Mouse (Mus musculus): ENCODE measurements around the gene Nthl1. TPM values are rescaled to one million over a fixed set of nuclear protein-coding genes. Genes with fewer than 3 reads are reported as not detected.

Gene Nthl1
- 6.2 TPM for polyA plus RNA-seq (2017; shearing (Covaris generic))

DNA sequence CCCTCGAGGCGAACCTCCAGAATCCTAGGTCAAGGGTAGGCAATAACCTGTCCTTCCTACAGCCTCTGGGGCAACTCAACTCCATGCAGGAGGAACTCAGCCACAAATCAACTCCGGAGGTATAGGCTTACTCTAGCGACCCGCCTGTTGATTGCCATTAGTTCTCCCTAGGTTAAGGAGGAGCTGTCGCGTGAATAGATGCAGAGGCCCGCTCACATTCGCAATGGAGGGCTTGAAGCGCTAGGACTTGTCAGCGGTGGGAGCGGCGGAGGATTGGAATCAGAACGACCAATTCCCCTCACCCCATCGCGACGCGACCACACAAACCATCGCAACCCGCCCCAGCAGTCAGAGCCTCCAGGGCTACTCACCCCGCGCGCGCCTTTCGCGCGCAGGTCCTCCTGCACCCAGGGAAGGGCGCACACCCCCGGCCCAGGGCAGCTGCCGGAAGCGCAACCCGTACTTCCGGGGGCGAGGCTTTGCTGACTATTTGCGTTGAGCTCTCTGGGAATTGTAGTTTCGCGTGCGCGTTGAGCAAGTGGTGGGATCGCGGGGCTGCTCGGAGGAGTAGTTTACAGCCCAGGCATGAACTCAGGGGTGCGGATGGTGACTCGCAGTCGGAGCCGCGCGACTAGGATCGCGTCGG, at the start of gene Nthl1, which contains the start of gene Tsc2:
Gene Nthl1 (plus strand): TSS at position 514 of the 646 bp plus-strand sequence.
Gene Tsc2 (minus strand): TSS at position 464 of the 646 bp plus-strand sequence.

DNA sequence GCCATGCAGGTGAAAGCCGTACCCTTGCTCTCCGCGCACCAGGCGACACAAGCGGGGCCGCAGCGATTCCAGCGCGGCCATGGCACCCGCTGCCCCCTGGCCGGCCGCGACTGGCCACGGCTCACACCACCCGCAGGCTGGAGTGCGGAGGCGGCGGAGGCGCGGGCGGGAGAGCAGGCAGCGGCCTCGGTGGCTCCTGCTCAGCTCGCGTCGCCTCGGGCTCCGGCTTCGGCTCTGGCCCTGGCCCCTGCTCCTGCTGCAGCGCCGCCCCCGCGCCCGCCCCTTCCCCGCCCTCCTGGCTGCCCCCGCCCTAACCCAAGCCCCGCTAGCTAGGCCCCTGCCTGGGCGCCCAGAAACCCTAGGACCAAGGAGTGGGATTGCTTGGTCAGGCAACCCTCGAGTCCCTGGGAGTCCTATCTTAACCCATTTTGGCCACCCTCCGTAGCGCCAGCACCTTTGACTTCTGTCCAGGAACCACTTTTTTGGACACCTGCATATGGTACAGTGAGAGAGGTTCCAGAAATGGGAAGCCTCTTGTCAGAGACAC, 17.7 kb downstream of the Nthl1 start, which contains the start of gene Slc9a3r2:
Gene Slc9a3r2 (minus strand): TSS at position 258 of the 547 bp plus-strand sequence.

DNA sequence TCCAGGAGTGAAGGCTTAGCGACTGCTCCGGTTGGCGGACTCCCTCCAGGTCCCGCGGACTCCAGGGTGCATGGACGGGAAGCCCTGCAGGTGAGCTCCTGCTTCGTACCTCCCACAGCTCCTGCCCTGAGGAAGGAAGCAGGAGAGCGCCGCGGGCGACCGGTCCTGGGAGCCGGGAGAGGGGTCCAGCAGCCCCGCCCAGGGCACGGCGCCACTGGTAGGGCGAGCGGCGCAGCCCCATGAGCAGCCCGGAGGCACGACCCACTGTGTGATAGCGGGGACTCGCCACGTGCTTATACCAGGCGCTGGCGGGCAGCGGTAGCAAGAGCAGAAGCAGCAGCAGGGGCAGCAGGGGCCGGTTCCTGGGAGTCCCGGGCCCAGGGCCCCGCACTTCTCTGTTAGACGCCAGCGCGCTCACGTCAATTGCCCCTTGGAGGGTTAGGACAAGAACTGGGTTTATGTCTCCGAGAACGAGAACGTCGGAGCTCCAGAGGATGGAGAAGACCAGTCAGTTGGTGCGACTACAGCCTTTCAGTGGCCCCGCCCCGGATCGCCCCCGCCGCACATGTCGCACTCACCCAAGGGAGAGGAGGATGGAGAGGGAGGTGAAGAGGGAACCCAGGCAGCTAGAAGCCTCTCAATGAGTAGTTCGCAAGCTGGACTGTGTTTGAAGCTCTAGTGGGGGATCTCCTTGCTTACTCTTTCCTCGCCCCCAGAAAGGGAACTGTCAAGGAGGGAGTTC, 25.7 kb downstream of the Nthl1 start, which contains the start of gene Npw:
Gene Npw (minus strand): TSS at position 441 of the 742 bp plus-strand sequence.

DNA sequence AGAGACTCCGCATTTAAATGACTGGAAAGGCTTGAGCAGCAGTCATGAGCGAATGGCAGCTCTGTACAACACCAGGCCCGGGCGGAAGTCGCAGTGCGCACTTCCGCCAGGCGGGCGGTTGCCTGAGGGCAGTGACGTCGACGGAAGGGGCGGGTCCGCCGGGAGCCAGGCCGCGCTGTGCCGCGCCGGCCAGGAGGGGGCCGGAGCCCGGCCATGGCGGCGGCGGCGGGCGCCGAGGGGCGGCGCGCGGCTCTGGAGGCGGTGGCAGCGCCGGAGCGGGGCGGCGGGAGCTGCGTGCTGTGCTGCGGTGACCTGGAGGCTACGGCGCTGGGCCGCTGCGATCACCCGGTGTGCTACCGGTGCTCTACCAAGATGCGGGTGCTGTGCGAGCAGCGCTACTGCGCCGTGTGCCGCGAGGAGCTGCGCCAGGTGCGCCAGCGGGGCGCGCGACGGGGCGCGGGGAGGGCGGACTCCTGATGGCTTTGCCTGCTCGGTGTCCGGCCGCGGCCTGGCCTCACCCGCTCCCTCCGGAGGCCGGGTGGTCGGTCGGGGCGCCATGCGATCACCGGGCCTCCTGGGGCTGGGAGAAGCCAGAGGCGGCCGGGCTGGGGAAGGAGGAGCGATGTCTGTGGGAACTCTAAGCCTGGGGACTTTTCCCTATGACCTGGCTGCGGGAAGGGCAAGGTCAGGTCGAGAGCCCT, 37.2 kb downstream of the Nthl1 start, which contains the start of gene Zfp598:
Gene Zfp598 (plus strand): TSS at position 143 of the 701 bp plus-strand sequence.

Other genes starting within 250 kb of the Nthl1 start
- 205 TPM for gene Rnps1, start 218.1 kb upstream of the Nthl1 start, polyA plus RNA-seq (2017; shearing (Covaris generic))
- 78.7 TPM for gene Eci1, start 206.0 kb upstream of the Nthl1 start, polyA plus RNA-seq (2017; shearing (Covaris generic))
- 4.9 TPM for gene Dnase1l2, start 189.6 kb upstream of the Nthl1 start, polyA plus RNA-seq (2017; shearing (Covaris generic))
- gene E4f1, start 162.4 kb upstream of the Nthl1 start, polyA plus RNA-seq (2017; shearing (Covaris generic)): 58.6 TPM
- gene Pgp, start 162.3 kb upstream of the Nthl1 start, polyA plus RNA-seq (2017; shearing (Covaris generic)): 2.4 TPM
- gene Bricd5, start 158.8 kb upstream of the Nthl1 start, polyA plus RNA-seq (2017; shearing (Covaris generic)): not detected
- gene Mlst8, start 153.6 kb upstream of the Nthl1 start, polyA plus RNA-seq (2017; shearing (Covaris generic)): 30.8 TPM
- 0.15 TPM for gene Caskin1, start 144.1 kb upstream of the Nthl1 start, polyA plus RNA-seq (2017; shearing (Covaris generic))
- 110 TPM for gene Traf7, start 104.7 kb upstream of the Nthl1 start, polyA plus RNA-seq (2017; shearing (Covaris generic))
- gene Rab26, start 98.5 kb upstream of the Nthl1 start, polyA plus RNA-seq (2017; shearing (Covaris generic)): 5.0 TPM
- 18.9 TPM for gene Pkd1, start 82.8 kb upstream of the Nthl1 start, polyA plus RNA-seq (2017; shearing (Covaris generic))
- 52.7 TPM for gene Tsc2, start 50 bp upstream of the Nthl1 start, polyA plus RNA-seq (2017; shearing (Covaris generic))
- gene Slc9a3r2, start 17.6 kb downstream of the Nthl1 start, polyA plus RNA-seq (2017; shearing (Covaris generic)): not detected
- not detected for gene Npw, start 25.8 kb downstream of the Nthl1 start, polyA plus RNA-seq (2017; shearing (Covaris generic))
- 2.3 TPM for gene Zfp598, start 37.0 kb downstream of the Nthl1 start, polyA plus RNA-seq (2017; shearing (Covaris generic))
- gene Syngr3, start 57.3 kb downstream of the Nthl1 start, polyA plus RNA-seq (2017; shearing (Covaris generic)): 0.40 TPM
- gene Gfer, start 63.5 kb downstream of the Nthl1 start, polyA plus RNA-seq (2017; shearing (Covaris generic)): 7.7 TPM
- 1.7 TPM for gene Noxo1, start 63.6 kb downstream of the Nthl1 start, polyA plus RNA-seq (2017; shearing (Covaris generic))
- 71.9 TPM for gene Tbl3, start 75.0 kb downstream of the Nthl1 start, polyA plus RNA-seq (2017; shearing (Covaris generic))
- gene Rnf151, start 85.4 kb downstream of the Nthl1 start, polyA plus RNA-seq (2017; shearing (Covaris generic)): not detected
- 660 TPM for gene Rps2, start 85.4 kb downstream of the Nthl1 start, polyA plus RNA-seq (2017; shearing (Covaris generic))
- gene Ndufb10, start 91.8 kb downstream of the Nthl1 start, polyA plus RNA-seq (2017; shearing (Covaris generic)): 257 TPM
- not detected for gene Rpl3l, start 95.1 kb downstream of the Nthl1 start, polyA plus RNA-seq (2017; shearing (Covaris generic))
- 20.9 TPM for gene Msrb1, start 104.0 kb downstream of the Nthl1 start, polyA plus RNA-seq (2017; shearing (Covaris generic))
- not detected for gene Hs3st6, start 120.3 kb downstream of the Nthl1 start, polyA plus RNA-seq (2017; shearing (Covaris generic))
- not detected for gene Meiob, start 171.6 kb downstream of the Nthl1 start, polyA plus RNA-seq (2017; shearing (Covaris generic))
- gene Hagh, start 207.5 kb downstream of the Nthl1 start, polyA plus RNA-seq (2017; shearing (Covaris generic)): 49.6 TPM
- 2.7 TPM for gene Fahd1, start 217.7 kb downstream of the Nthl1 start, polyA plus RNA-seq (2017; shearing (Covaris generic))
- gene Igfals, start 233.3 kb downstream of the Nthl1 start, polyA plus RNA-seq (2017; shearing (Covaris generic)): not detected